Comparison of ENCODE assay signal across 8 mouse cellular contexts in genomic region chr10:119055199-119055785, GRCm38 (mm10).
DNase-seq lines count a peak whose midpoint lies in the region; ATAC-seq and TF ChIP-seq lines count a peak whose summit lies in the region.

No protein-coding gene starts in this region.

- no peak overlapping the region for H3K9ac ChIP-seq in heart, adult 2 months (ENCODE audit: low read depth, low read length)
- H3K9ac ChIP-seq in heart, embryonic 12.5 days, result no peak overlapping the region
- no peak overlapping the region for H3K9ac ChIP-seq in embryonic facial prominence, embryonic 13.5 days

- H3K27ac ChIP-seq in heart, adult 2 months, result no peak overlapping the region
- H3K27ac ChIP-seq in heart, embryonic 12.5 days (ENCODE audit: poor library complexity, severe bottlenecking), result no peak overlapping the region
- peak overlapping the region; percentile 93 for H3K27ac ChIP-seq in embryonic facial prominence, embryonic 13.5 days

- ATAC-seq in heart, embryonic 12.5 days (ENCODE audit: insufficient number of reproducible peaks, low FRiP score), result no peak
- no peak for ATAC-seq in embryonic facial prominence, embryonic 13.5 days (ENCODE audit: insufficient number of reproducible peaks, insufficient read depth, low FRiP score, low TSS enrichment, low read depth)

- no peak for TF ChIP-seq POLR2A in heart, adult 2 months (IDR thresholded peaks at IDR 0.05; ENCODE audit: insufficient read depth, low read depth, low read length)

- no peaks in the 10 kb centered on the region for H3K36me3 ChIP-seq in heart, adult 2 months (ENCODE audit: control insufficient read depth, insufficient read depth, low read length)
- no peaks in the 10 kb centered on the region for H3K36me3 ChIP-seq in heart, embryonic 12.5 days
- H3K36me3 ChIP-seq in embryonic facial prominence, embryonic 13.5 days, result no peaks in the 10 kb centered on the region

- no peaks in the 10 kb centered on the region for H3K79me2 ChIP-seq in heart, adult 2 months (replicated peaks; ENCODE audit: control insufficient read depth, insufficient read depth, low read length)

- 50% methylated on average over 13 of the region's 13 CpGs for WGBS in heart, adult 2 months
- 71% methylated on average over 13 of the region's 13 CpGs for WGBS in heart, embryonic 12.5 days
- 28% methylated on average over 13 of the region's 13 CpGs for WGBS in embryonic facial prominence, embryonic 13.5 days

- no peak overlapping the region for H3K4me3 ChIP-seq in heart, adult 2 months
- H3K4me3 ChIP-seq in heart, embryonic 12.5 days, result no peak overlapping the region
- peak overlapping the region; percentile 19 for H3K4me3 ChIP-seq in embryonic facial prominence, embryonic 13.5 days

- 0 out of 2 replicates have a peak, but pooled peaks have one; percentile 18 for TF ChIP-seq EP300 in heart, adult 2 months (IDR thresholded peaks at IDR 0.05; ENCODE audit: insufficient read depth, low read depth, low read length)

- no peak for TF ChIP-seq CTCF in heart, adult 2 months (IDR thresholded peaks at IDR 0.05)

- H3K27me3 ChIP-seq in heart, adult 2 months (ENCODE audit: control insufficient read depth, insufficient read depth, low read length), result no peaks in the 10 kb centered on the region
- no peaks in the 10 kb centered on the region for H3K27me3 ChIP-seq in heart, embryonic 12.5 days (replicated peaks)
- H3K27me3 ChIP-seq in embryonic facial prominence, embryonic 13.5 days, result no peaks in the 10 kb centered on the region

- H3K4me1 ChIP-seq in heart, adult 2 months (ENCODE audit: control insufficient read depth, insufficient read depth, low read length), result peaks cover 9% of the 10 kb centered on the region
- peaks cover 18% of the 10 kb centered on the region for H3K4me1 ChIP-seq in heart, embryonic 12.5 days (replicated peaks)
- H3K4me1 ChIP-seq in embryonic facial prominence, embryonic 13.5 days, result peaks cover 46% of the 10 kb centered on the region

- no peak overlapping the region for H3K4me2 ChIP-seq in heart, embryonic 12.5 days
- peak overlapping the region; percentile 51 for H3K4me2 ChIP-seq in embryonic facial prominence, embryonic 13.5 days

- intact Hi-C loops in heart, adult 2 months (cut with DNase I), result no loop called here
- intact Hi-C loops in heart, postnatal 25 days (cut with DNase I), result no loop called here
- intact Hi-C loops in left cerebral cortex, postnatal 14 days (cut with DNase I), result no loop called here

- no peaks in the 10 kb centered on the region for H3K9me3 ChIP-seq in heart, embryonic 12.5 days (replicated peaks)
- H3K9me3 ChIP-seq in embryonic facial prominence, embryonic 13.5 days, result no peaks in the 10 kb centered on the region

- DNase-seq in heart, adult 2 months, result peak; percentile 57 to 73
- peak; percentile 58 to 86 for DNase-seq in adrenal gland, adult (ENCODE audit: inconsistent age in 2 of 2, low spot score in 1 of 2)
- peak; percentile 39 for DNase-seq in heart, postnatal 25 days (ENCODE audit: low spot score)
- peak; percentile 83 to 85 for DNase-seq in left cerebral cortex, postnatal 14 days (ENCODE audit: low spot score in 2 of 2)
- DNase-seq in ovary, postnatal 36 days (ENCODE audit: low spot score), result peak; percentile 67
- no peak for DNase-seq in B cell, adult 2 months

Comparison
In these comparisons a context has a peak if more than half of its experiments do, and no peak if none do; other contexts are left out.
1. DNase-seq: peak in heart, adult 2 months (2 of 2), adrenal gland, adult (2 of 2), heart, postnatal 25 days (single experiment), left cerebral cortex, postnatal 14 days (2 of 2) and ovary, postnatal 36 days (single experiment); none in B cell, adult 2 months (0 of 2).